Mouse (Mus musculus) CH12.LX (cell line): ENCODE measurements around the gene Cabp1.

Source experiments
- KAT2A ChIP-seq: IDR thresholded peaks from 2 replicates; pipeline ENCODE4 v1.6.1; 2012; ENCODE audit warnings: low read length, improper control_type of control experiment, inconsistent platforms; ENCODE audit not compliant: insufficient replicate concordance
- MAFK ChIP-seq: IDR thresholded peaks from 2 replicates; pipeline ENCODE4 v1.6.1; 2011; ENCODE audit warnings: low read length, improper control_type of control experiment; ENCODE audit not compliant: insufficient replicate concordance
- MAX ChIP-seq: IDR thresholded peaks from 2 replicates; pipeline ENCODE4 v1.6.1; 2011; ENCODE audit warnings: low read length, improper control_type of control experiment
- NELFE ChIP-seq: IDR thresholded peaks from 2 replicates; pipeline ENCODE4 v1.6.1; 2011; ENCODE audit warnings: low read depth, low read length, improper control_type of control experiment
- USF2 ChIP-seq: conservative IDR thresholded peaks from 2 replicates; pipeline ENCODE4 v1.6.1; 2011; ENCODE audit warnings: low read depth, low read length, improper control_type of control experiment

GRCm38 (mm10) chr5:115140726-115141125 lies 53.5 kb downstream of the Cabp1 start:
- TF ChIP-seq USF2 (no peak), MAX (no peak), NELFE (no peak), KAT2A (no peak), MAFK (no peak)
